ENCODE assay signal across 9 mouse cellular contexts in the genomic region with DNA sequence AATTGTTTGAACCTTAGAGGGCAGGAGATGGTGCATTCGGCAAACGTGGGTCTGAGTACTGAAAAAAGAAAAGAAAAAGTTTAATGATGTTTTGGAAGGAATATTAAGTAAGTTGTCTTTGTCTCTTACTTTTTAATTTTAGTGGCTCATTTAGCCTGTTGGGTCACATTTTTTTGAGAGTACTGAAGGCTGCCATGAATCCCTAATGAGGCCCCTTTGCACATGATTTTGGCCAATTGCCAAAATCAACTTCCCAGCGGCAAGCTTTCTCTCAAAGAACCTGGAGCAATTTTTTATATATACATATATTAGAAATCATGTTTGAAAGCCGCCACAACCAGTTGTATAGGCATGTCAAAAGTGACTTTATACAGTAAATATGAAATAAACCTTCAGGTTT.
DNase-seq lines count a peak whose midpoint lies in the region; ATAC-seq lines count a peak whose summit lies in the region.
"Had no signal": no experiment of that assay in that cellular context is flagged by ENCODE, and none has a peak within 500 bp of the region (broad histone marks: within the 10 kb centered on the region; RNA-seq: fewer than 3 reads in every experiment).

No protein-coding gene starts in this region.

- 22% methylated on average over 4 of the region's 4 CpGs for WGBS in embryonic facial prominence, embryonic 12.5 days
- WGBS in neural tube, embryonic 15.5 days, result 21% methylated on average over 4 of the region's 4 CpGs

- H3K27me3 ChIP-seq in embryonic facial prominence, embryonic 12.5 days, result no peaks in the 10 kb centered on the region
- no peaks in the 10 kb centered on the region for H3K27me3 ChIP-seq in neural tube, embryonic 15.5 days (replicated peaks)
- H3K27me3 ChIP-seq: CH12.LX had no signal

- H3K9me3 ChIP-seq in embryonic facial prominence, embryonic 12.5 days, result no peaks in the 10 kb centered on the region
- H3K9me3 ChIP-seq in neural tube, embryonic 15.5 days (replicated peaks), result no peaks in the 10 kb centered on the region

- H3K27ac ChIP-seq in embryonic facial prominence, embryonic 12.5 days, result peak overlapping the region; percentile 92
- H3K27ac ChIP-seq in neural tube, embryonic 15.5 days (replicated peaks), result peak overlapping the region; percentile 82

- no peak for ATAC-seq in embryonic facial prominence, embryonic 12.5 days (ENCODE audit: insufficient number of reproducible peaks, insufficient read depth, low FRiP score, low TSS enrichment)
- ATAC-seq in neural tube, embryonic 15.5 days (ENCODE audit: low FRiP score), result no peak

- H3K9ac ChIP-seq in embryonic facial prominence, embryonic 12.5 days, result peak overlapping the region; percentile 51; the same call in 1 of the 2 replicates
- H3K9ac ChIP-seq in neural tube, embryonic 15.5 days (replicated peaks), result peak overlapping the region; percentile 29; the same call in 1 of the 2 replicates

- H3K4me1 ChIP-seq in embryonic facial prominence, embryonic 12.5 days, result no peaks in the 10 kb centered on the region
- peaks cover 14% of the 10 kb centered on the region for H3K4me1 ChIP-seq in neural tube, embryonic 15.5 days

- peak overlapping the region; percentile 34 for H3K4me3 ChIP-seq in embryonic facial prominence, embryonic 12.5 days
- H3K4me3 ChIP-seq in neural tube, embryonic 15.5 days (replicated peaks), result peak overlapping the region; percentile 23

- intact Hi-C loops in heart, postnatal 36 days (cut with DNase I), result loop anchor here (2.0 to 5.0 kb wide), 4 partner anchors 51 to 484 kb away; no protein-coding TSS in a partner anchor

- peak overlapping the region; percentile 47 for H3K4me2 ChIP-seq in embryonic facial prominence, embryonic 12.5 days (replicated peaks)
- H3K4me2 ChIP-seq in neural tube, embryonic 15.5 days, result peak overlapping the region; percentile 40

- peak; percentile 44 for DNase-seq in embryo, embryonic 11 days
- DNase-seq in embryo, embryonic 10.5 days (ENCODE audit: low spot score), result no peak
- DNase-seq in heart, postnatal 36 days, result peak; percentile 22 to 28
- DNase-seq in kidney, postnatal 4 days, result peak; percentile 15 to 37
- no peak for DNase-seq in MN1 (ENCODE audit: low spot score)
- no peak for DNase-seq in right cerebral cortex, adult 2 months (ENCODE audit: low spot score in 2 of 2)

- H3K36me3 ChIP-seq in embryonic facial prominence, embryonic 12.5 days, result peaks cover 3% of the 10 kb centered on the region; the same call in 1 of the 2 replicates
- no peaks in the 10 kb centered on the region for H3K36me3 ChIP-seq in neural tube, embryonic 15.5 days

Comparison
In these comparisons a context has a peak if more than half of its experiments do, and no peak if none do; other contexts are left out.
1. DNase-seq: peak in embryo, embryonic 11 days (single experiment), heart, postnatal 36 days (2 of 2) and kidney, postnatal 4 days (2 of 2); none in embryo, embryonic 10.5 days (single experiment), MN1 (single experiment) and right cerebral cortex, adult 2 months (0 of 2).